Mouse (Mus musculus): Measurements from ENCODE around the gene Lhx9.
"Not testable (repeated sequence)": the region's sequence is repeated elsewhere in the genome, so short reads cannot be mapped to it uniquely, and the experiment has no call there.

Lhx9 gene

GRCm38 (mm10) chr1:138848511-138849109 lies at the start of gene Lhx9:
Gene Lhx9 (minus strand): TSS chr1:138848577.
- no peak for TF ChIP-seq GATA4 (IDR thresholded peaks at IDR 0.05; ENCODE audit: insufficient replicate concordance, low read length)

DNA sequence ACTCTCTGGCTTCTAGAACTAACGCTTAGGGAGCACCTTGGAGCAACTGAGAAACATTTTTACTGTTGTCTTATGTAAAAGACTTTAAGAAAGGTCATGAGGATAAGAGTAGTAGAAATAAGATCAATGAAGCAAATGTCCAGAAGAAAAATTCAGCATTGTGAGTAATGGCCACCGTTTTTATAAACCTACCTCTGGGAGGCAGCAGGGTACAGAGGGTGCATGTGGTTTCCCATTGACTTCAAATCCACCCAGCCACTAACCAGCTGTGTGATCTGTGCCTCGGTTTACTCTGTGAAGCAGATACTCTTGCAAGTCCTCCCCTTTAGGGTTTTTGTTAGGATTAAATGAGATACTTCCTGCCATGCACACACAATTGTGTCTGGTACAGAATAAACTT lies 47.7 kb upstream of the Lhx9 start:
- no peak for TF ChIP-seq GATA4 (IDR thresholded peaks at IDR 0.05; ENCODE audit: insufficient replicate concordance, low read length)

DNA sequence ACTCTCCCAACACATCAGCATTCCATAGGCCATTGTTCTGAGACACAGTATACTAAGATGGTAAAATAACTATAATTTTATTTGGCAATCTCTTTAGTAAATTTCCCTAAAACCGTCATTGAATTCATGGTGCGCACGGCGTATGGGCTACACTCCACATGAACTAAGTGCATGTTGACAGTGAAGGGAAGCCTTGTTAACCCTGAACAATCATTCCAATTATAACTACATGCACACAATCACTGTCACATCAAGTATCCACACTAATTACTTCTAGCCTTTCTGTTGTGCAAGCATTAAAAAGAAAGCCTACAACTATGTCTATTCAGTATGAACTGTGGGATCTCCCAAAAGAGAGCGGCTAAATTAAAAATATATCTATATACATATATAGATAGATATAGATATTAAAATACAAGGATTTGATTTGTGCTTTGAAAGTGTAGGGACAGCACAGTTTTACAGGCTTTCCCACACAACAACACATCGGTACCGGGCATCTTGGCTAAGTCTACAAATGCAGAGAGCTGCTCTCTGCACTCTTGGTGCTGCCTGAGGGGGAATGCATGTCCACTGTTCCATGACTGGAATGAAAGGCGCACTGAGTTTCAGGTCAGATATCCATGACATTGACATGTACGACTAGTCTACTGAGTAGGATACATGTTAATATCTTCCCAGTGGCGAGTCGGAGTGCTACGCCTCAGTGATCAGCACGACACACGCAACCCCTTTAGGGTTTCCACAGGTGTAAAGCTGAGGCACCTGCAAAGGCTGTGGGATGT lies 29.3 kb upstream of the Lhx9 start:
- no peak for TF ChIP-seq GATA4 (IDR thresholded peaks at IDR 0.05; ENCODE audit: insufficient replicate concordance, low read length)

- TF ChIP-seq GATA4 (IDR thresholded peaks at IDR 0.05; ENCODE audit: insufficient replicate concordance, low read length), result no peak
These were observed 28.1 kb upstream of the Lhx9 start for GRCm38 (mm10) chr1:138876371-138877045.

DNA sequence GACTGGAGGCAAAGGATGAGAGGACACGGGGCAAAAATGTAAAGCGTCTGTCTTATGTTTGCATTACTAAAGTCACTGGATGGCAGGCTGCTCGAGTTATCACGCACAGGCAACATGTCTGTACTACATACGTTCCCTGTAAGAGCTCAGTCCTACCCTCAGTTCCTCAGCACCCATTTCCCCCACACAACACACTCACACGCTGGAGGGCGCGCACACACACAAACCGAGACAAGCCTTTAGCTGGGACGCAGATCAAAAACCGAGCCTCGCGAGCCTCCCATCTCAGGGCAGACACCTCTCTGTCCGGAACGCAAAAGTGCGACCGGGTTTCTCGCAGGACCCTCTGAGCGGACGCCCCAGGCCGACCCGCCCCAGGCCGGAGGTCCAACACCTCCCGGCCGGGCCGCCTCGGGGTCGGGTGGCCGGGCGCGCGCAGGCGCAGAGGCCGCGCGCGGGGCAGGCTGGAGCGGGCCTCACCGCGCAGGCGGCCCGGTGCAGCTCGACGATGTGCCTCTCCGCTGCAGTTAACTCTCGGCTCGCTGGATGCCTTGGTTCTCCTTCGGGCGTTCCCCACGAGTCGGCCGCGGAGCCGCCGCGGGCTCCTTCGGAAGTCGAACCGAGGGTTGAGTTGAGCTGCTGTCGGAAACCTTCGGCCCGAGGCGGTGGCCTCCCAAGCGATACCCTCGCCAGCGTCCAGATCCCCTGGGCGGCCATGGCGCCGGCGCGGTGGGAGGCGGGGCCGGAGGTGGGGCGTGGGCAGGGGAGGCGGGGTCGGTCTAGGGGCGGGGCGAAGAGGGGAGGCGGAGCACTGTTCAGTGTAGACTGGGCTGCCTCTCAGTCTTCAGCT lies 7.9 kb upstream of the Lhx9 start, which contains the start of gene 2310009B15Rik:
Gene 2310009B15Rik, minus strand, starts transcription at position 752 of the 850 bp plus-strand sequence.
- not testable (repeated sequence) for TF ChIP-seq GATA4 (IDR thresholded peaks at IDR 0.05; ENCODE audit: insufficient replicate concordance, low read length)

DNA sequence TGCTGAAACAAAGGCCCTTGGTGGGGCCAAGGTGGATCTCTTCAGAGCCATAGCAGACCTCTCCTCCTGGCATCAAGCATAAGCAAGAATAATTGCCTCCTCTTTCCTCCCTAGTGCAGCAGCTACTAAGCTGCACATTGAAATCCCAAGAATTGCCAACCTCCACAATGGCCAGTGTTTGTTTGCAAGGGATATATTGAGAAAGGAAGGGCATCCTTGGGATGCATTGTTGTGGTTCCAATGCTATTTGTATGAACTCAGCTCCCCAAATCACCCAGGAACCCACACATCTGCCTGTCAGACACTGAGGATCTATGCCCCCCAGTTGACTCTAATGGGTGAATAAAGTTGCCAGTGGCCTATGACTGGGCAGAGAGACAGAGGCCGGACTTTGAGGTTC lies 2.4 kb upstream of the Lhx9 start:
- TF ChIP-seq GATA4 (IDR thresholded peaks at IDR 0.05; ENCODE audit: insufficient replicate concordance, low read length), result no peak

DNA sequence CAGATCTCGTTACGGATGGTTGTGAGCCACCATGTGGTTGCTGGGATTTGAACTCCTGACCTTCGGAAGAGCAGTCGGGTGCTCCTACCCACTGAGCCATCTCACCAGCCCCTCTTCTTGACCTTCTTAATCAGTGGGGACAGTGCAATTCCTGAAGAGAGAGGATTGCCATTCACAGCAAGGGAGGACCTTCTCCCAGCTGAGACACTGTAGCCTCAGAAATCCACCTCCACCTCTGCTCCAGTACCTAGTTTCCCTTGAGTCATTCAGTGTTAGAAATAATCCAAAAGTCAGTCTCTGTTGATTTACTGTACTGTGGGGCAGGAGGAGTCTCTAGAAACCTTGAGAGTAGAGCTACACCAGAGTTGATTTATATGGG lies 1.8 kb upstream of the Lhx9 start:
- no peak for TF ChIP-seq GATA4 (IDR thresholded peaks at IDR 0.05; ENCODE audit: insufficient replicate concordance, low read length)

DNA sequence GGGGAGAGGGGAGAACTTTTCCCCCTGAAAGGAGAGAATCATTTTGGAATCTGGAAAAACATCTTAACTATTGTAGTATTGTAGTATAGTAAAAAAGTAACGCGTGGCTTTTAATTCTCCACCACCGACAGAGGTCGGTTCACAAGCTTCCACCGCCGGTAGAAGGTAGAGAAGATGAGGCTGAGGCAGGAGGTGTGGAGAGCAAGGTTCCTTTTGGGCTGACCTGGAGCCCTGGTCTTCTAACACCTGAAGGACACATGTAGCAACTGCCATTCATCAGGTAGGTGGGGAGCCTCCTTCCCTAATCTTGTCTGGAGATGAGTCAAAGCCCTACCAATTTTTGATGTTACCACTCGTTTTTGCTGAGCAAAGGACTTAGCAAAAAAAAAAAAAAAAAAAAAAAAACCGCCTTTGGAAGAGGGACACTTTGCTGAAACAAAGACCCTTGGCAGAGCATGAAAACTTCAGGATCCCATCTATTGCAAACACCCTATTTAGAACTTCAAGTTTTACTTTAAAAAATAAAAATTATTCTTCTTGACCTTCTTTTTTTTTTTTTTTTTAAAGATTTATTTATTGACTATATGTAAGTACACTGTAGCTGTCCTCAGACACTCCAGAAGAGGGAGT lies 1.3 kb upstream of the Lhx9 start:
- TF ChIP-seq GATA4 (IDR thresholded peaks at IDR 0.05; ENCODE audit: insufficient replicate concordance, low read length), result no peak

DNA sequence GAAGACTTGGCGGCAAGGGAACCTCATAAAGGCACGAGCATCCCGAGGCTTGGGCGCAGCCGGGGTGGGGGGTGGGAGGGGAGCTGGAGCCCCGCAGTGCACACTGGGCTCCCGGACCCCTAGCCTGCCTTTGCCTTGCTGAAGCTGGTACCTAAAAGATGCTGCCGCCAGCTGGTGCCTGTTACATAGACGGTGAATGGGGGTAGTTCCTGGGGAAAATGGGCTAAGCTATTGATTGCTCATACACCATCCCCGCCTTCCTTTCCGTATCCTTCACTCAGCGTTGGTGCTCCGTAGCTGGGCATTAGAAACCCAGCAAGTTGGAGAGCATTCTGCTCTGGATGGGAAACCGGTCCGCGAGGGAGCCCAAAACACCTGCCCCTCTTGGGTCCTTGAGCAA lies 351 bp downstream of the Lhx9 start:
- no peak for TF ChIP-seq GATA4 (IDR thresholded peaks at IDR 0.05; ENCODE audit: insufficient replicate concordance, low read length)

- no peak for TF ChIP-seq GATA4 (IDR thresholded peaks at IDR 0.05; ENCODE audit: insufficient replicate concordance, low read length)
These were observed 1.2 kb downstream of the Lhx9 start for GRCm38 (mm10) chr1:138847146-138847545.

GRCm38 (mm10) chr1:138846581-138846980 lies 1.8 kb downstream of the Lhx9 start:
- no peak for TF ChIP-seq GATA4 (IDR thresholded peaks at IDR 0.05; ENCODE audit: insufficient replicate concordance, low read length)

DNA sequence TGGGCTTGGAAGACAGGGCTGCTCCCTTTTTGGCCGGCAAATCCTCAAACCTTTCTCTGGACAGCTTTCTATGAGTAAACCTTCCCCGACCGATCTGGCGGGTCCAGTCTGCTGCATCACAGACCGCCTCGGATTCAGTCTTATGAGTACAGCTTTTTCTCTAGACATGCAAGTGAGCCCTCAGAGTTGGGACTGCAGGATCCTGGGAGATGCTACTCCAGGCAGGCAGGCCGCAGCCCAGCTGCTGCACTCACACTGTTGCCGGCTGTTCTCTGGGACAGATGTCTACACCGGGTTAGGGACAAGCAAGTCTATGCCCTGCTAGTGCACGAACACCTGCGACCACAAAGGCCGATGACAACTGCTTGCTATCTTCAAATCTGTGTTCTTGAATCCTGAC lies 2.2 kb downstream of the Lhx9 start:
- no peak for TF ChIP-seq GATA4 (IDR thresholded peaks at IDR 0.05; ENCODE audit: insufficient replicate concordance, low read length)

DNA sequence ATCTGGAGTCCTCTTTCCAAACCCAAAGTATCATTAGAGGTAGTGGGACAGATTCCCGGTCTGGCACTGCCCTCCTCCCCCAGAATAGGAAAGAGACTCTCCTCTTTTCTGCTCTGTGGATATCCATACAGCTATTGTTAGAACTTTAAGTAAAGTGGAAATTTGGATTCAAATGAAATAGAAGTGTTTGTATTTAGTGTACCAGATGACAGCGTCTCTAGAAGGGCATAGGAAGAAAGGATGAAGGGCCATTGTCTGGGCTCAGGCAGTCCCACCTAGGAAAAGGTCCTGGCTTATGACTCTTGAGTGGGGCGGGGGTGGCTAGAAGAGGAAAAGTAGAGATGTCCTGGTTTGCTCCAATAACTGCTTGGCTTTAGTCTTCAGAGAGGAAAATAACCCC lies 2.9 kb downstream of the Lhx9 start:
- no peak for TF ChIP-seq GATA4 (IDR thresholded peaks at IDR 0.05; ENCODE audit: insufficient replicate concordance, low read length)

GRCm38 (mm10) chr1:138844166-138844565 lies 4.2 kb downstream of the Lhx9 start:
- no peak for TF ChIP-seq GATA4 (IDR thresholded peaks at IDR 0.05; ENCODE audit: insufficient replicate concordance, low read length)

Measured in liver, adult (tissue).